Mouse (Mus musculus): ENCODE data around the gene Urah.

DNA sequence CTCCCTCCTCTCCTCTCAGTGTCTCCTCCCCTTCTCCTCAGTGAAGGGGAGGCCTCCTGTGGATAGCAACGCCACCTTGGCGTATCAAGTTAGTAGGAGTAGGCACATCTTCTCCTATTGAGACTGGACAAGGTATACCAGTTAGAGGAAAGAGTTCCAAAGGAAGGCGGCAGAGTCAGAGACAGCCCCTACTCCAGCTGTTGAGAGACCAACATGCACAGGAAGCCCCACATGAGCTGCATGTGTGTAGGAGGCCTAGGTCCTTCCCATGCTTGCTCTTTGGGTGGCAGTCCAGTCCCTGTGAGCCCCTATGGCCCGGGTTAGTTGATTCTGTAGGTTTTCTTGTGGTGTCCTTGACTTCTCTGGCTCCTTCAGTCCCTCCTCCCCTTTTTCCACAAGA is 1.5 kb upstream of the Urah start:
- TF ChIP-seq POLR2A (IDR thresholded peaks at IDR 0.05; ENCODE audit: borderline replicate concordance, control insufficient read depth, low read depth, low read length): no peak
- no peak for TF ChIP-seq CTCF (IDR thresholded peaks at IDR 0.05; ENCODE audit: control insufficient read depth, insufficient read depth, low read length)

All from bone marrow, adult 2 months (tissue).